Mouse (Mus musculus): ENCODE results near the gene Ston2. TPM values are rescaled to one million over a fixed set of nuclear protein-coding genes. Genes with fewer than 3 reads are reported as not detected.

Gene Ston2
- total and polyA plus RNA-seq, 3 experiments = 33.4 to 110 (median 74.5) TPM

- no peak for ATAC-seq (ENCODE audit: extremely low read depth, insufficient number of reproducible peaks, low FRiP score, poor library complexity, severe bottlenecking)
- no peak for DNase-seq (ENCODE audit: low spot score)
- Histone ChIP-seq H3K4me3 (ENCODE audit: low read depth, low read length) (no peak overlapping the region), H3K27me3 (ENCODE audit: insufficient read depth, low read length) (no peaks in the 10 kb centered on the region), H3K9me3 (replicated peaks) (no peaks in the 10 kb centered on the region), H3K4me1 (ENCODE audit: insufficient read depth, low read depth, low read length) (peaks cover 81% of the 10 kb centered on the region), H3K36me3 (replicated peaks) (peaks cover 19% of the 10 kb centered on the region)
- TF ChIP-seq POLR2AphosphoS5 (IDR thresholded peaks at IDR 0.05; ENCODE audit: insufficient replicate concordance, low read depth, low read length) (no peak), CTCF (IDR thresholded peaks at IDR 0.05; ENCODE audit: low read depth, low read length) (no peak), GATA1 (IDR thresholded peaks at IDR 0.05; ENCODE audit: borderline replicate concordance, low read length) (no peak), GATA2 (IDR thresholded peaks at IDR 0.05; ENCODE audit: borderline replicate concordance, low read depth, low read length) (no peak), TAL1 (conservative IDR thresholded peaks at IDR 0.05; ENCODE audit: low read depth, low read length) (no peak)
Observed at GRCm38 (mm10) chr12:91768176-91768575, 20.0 kb downstream of the Ston2 start.

- DNase-seq (ENCODE audit: low spot score) = no peak
- ATAC-seq (ENCODE audit: extremely low read depth, insufficient number of reproducible peaks, low FRiP score, poor library complexity, severe bottlenecking) = peak; percentile 30; the same call in 1 of the 2 replicates
- no peak for TF ChIP-seq GATA1 (IDR thresholded peaks at IDR 0.05; ENCODE audit: borderline replicate concordance, low read length)
- TF ChIP-seq CTCF (IDR thresholded peaks at IDR 0.05; ENCODE audit: low read depth, low read length) = no peak
- TF ChIP-seq GATA2 (IDR thresholded peaks at IDR 0.05; ENCODE audit: borderline replicate concordance, low read depth, low read length) = no peak
- no peak for TF ChIP-seq TAL1 (conservative IDR thresholded peaks at IDR 0.05; ENCODE audit: low read depth, low read length)
- TF ChIP-seq POLR2AphosphoS5 (IDR thresholded peaks at IDR 0.05; ENCODE audit: insufficient replicate concordance, low read depth, low read length) = no peak
- Histone ChIP-seq H3K36me3 (replicated peaks) (peaks cover 26% of the 10 kb centered on the region), H3K27me3 (ENCODE audit: insufficient read depth, low read length) (no peaks in the 10 kb centered on the region), H3K4me1 (ENCODE audit: insufficient read depth, low read depth, low read length) (peaks cover 85% of the 10 kb centered on the region), H3K9me3 (replicated peaks) (no peaks in the 10 kb centered on the region), H3K4me3 (ENCODE audit: low read depth, low read length) (peak overlapping the region; percentile 49; the same call in 1 of the 2 replicates)
Observed at GRCm38 (mm10) chr12:91766338-91767107, 21.7 kb downstream of the Ston2 start.

DNA sequence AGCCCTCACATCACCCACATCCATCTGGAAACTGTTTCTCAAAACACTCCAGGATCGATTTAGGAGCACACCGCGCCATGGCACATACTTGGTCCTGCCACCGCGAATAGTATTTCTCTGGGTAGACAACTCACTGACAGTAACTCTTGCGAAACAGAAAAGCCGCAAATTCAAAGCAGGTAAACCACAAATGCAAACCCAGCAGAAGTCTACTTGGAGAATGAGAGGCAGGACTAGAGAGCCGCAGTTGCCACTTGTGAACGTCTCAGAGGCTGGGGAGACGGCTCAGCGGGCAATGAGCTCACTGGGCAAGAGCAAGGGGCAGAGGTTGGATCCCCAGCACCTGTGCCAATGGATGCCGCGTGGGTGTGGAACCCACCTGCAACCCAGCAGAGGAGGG, 22.7 kb downstream of the Ston2 start:
- Histone ChIP-seq H3K4me3 (ENCODE audit: low read depth, low read length) (peak overlapping the region; percentile 61; the same call in 1 of the 2 replicates), H3K27me3 (ENCODE audit: insufficient read depth, low read length) (no peaks in the 10 kb centered on the region), H3K36me3 (replicated peaks) (peaks cover 26% of the 10 kb centered on the region), H3K4me1 (ENCODE audit: insufficient read depth, low read depth, low read length) (peaks cover 81% of the 10 kb centered on the region), H3K9me3 (replicated peaks) (no peaks in the 10 kb centered on the region)
- ATAC-seq (ENCODE audit: extremely low read depth, insufficient number of reproducible peaks, low FRiP score, poor library complexity, severe bottlenecking) (peak; percentile 24; the same call in 1 of the 2 replicates), DNase-seq (ENCODE audit: low spot score) (no peak)
- TF ChIP-seq GATA2 (IDR thresholded peaks at IDR 0.05; ENCODE audit: borderline replicate concordance, low read depth, low read length) (no peak), CTCF (IDR thresholded peaks at IDR 0.05; ENCODE audit: low read depth, low read length) (no peak), POLR2AphosphoS5 (IDR thresholded peaks at IDR 0.05; ENCODE audit: insufficient replicate concordance, low read depth, low read length) (no peak), TAL1 (conservative IDR thresholded peaks at IDR 0.05; ENCODE audit: low read depth, low read length) (no peak), GATA1 (IDR thresholded peaks at IDR 0.05; ENCODE audit: borderline replicate concordance, low read length) (no peak)

DNA sequence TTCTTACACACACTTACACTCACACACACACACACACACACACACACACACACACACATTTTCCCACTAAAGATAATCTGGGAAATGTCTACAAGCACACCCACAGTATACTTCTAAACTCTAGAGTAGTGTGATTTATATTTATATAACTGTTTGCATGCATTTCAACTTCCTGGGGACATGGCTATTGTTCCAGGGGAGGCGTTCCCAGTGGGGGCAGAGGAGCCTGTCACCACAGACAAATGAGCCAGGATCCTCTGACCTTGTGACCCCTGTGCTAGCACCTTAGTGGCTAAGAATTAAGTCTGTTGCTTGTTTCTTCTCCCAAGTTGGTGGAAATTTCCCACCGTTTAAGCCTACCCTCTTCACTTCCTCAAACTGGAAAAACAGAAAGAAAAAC, 23.1 kb downstream of the Ston2 start:
- Histone ChIP-seq H3K4me1 (ENCODE audit: insufficient read depth, low read depth, low read length) (peaks cover 76% of the 10 kb centered on the region), H3K9me3 (replicated peaks) (no peaks in the 10 kb centered on the region), H3K36me3 (replicated peaks) (peaks cover 23% of the 10 kb centered on the region), H3K4me3 (ENCODE audit: low read depth, low read length) (peak overlapping the region; percentile 61; the same call in 1 of the 2 replicates), H3K27me3 (ENCODE audit: insufficient read depth, low read length) (no peaks in the 10 kb centered on the region)
- DNase-seq (ENCODE audit: low spot score) (peak; percentile 51), ATAC-seq (ENCODE audit: extremely low read depth, insufficient number of reproducible peaks, low FRiP score, poor library complexity, severe bottlenecking) (no peak)
- TF ChIP-seq POLR2AphosphoS5 (IDR thresholded peaks at IDR 0.05; ENCODE audit: insufficient replicate concordance, low read depth, low read length) (no peak), GATA2 (IDR thresholded peaks at IDR 0.05; ENCODE audit: borderline replicate concordance, low read depth, low read length) (no peak), GATA1 (IDR thresholded peaks at IDR 0.05; ENCODE audit: borderline replicate concordance, low read length) (no peak), TAL1 (conservative IDR thresholded peaks at IDR 0.05; ENCODE audit: low read depth, low read length) (no peak), CTCF (IDR thresholded peaks at IDR 0.05; ENCODE audit: low read depth, low read length) (no peak)

- Histone ChIP-seq H3K4me3 (ENCODE audit: low read depth, low read length) (peak overlapping the region; percentile 60; the same call in 1 of the 2 replicates), H3K4me1 (ENCODE audit: insufficient read depth, low read depth, low read length) (peaks cover 72% of the 10 kb centered on the region), H3K9me3 (replicated peaks) (no peaks in the 10 kb centered on the region), H3K27me3 (ENCODE audit: insufficient read depth, low read length) (no peaks in the 10 kb centered on the region), H3K36me3 (replicated peaks) (peaks cover 23% of the 10 kb centered on the region)
- TF ChIP-seq TAL1 (conservative IDR thresholded peaks at IDR 0.05; ENCODE audit: low read depth, low read length) = no peak
- TF ChIP-seq POLR2AphosphoS5 (IDR thresholded peaks at IDR 0.05; ENCODE audit: insufficient replicate concordance, low read depth, low read length) = no peak
- no peak for TF ChIP-seq GATA1 (IDR thresholded peaks at IDR 0.05; ENCODE audit: borderline replicate concordance, low read length)
- no peak for TF ChIP-seq GATA2 (IDR thresholded peaks at IDR 0.05; ENCODE audit: borderline replicate concordance, low read depth, low read length)
- no peak for TF ChIP-seq CTCF (IDR thresholded peaks at IDR 0.05; ENCODE audit: low read depth, low read length)
- ATAC-seq (ENCODE audit: extremely low read depth, insufficient number of reproducible peaks, low FRiP score, poor library complexity, severe bottlenecking) = 0 out of 2 replicates have a peak, but pooled peaks have one; percentile 5
- no peak for DNase-seq (ENCODE audit: low spot score)
Observed at GRCm38 (mm10) chr12:91764471-91764870, 23.7 kb downstream of the Ston2 start.

DNA sequence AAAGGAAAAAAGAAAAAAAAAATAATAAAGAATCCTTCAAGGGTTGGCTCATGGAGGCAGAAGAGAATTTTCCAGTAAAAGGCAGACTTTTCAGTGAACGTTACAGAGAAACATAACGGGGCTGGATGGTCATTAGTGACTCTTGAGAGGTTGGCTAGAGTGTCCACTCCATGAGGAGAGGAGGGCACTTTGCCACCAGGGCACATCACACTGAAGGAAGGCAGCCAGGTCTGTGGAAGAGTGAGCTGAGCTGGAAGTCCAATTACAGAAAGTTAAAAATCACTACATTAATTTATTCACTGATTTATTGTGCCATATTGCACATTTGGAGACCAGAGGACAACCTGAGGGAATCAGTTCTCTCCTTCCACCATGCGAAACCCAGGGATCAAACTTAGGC, 28.4 kb downstream of the Ston2 start:
- Histone ChIP-seq H3K4me1 (ENCODE audit: insufficient read depth, low read depth, low read length) (peaks cover 54% of the 10 kb centered on the region), H3K36me3 (replicated peaks) (peaks cover 18% of the 10 kb centered on the region)
- no peak for TF ChIP-seq GATA1 (IDR thresholded peaks at IDR 0.05; ENCODE audit: borderline replicate concordance, low read length)
- no peak for TF ChIP-seq CTCF (IDR thresholded peaks at IDR 0.05; ENCODE audit: low read depth, low read length)
- TF ChIP-seq POLR2AphosphoS5 (IDR thresholded peaks at IDR 0.05; ENCODE audit: insufficient replicate concordance, low read depth, low read length) = no peak
- no peak for TF ChIP-seq GATA2 (IDR thresholded peaks at IDR 0.05; ENCODE audit: borderline replicate concordance, low read depth, low read length)
- TF ChIP-seq TAL1 (conservative IDR thresholded peaks at IDR 0.05; ENCODE audit: low read depth, low read length) = no peak

More for the DNA sequence above, 28.4 kb downstream of the Ston2 start:
- Histone ChIP-seq H3K4me3 (ENCODE audit: low read depth, low read length) (no peak overlapping the region), H3K9me3 (replicated peaks) (no peaks in the 10 kb centered on the region), H3K27me3 (ENCODE audit: insufficient read depth, low read length) (no peaks in the 10 kb centered on the region)
- no peak for ATAC-seq (ENCODE audit: extremely low read depth, insufficient number of reproducible peaks, low FRiP score, poor library complexity, severe bottlenecking)
- no peak for DNase-seq (ENCODE audit: low spot score)

Measured in G1E (cell line).